Mouse (Mus musculus): Measurements from ENCODE around the gene Uroc1.

DNA sequence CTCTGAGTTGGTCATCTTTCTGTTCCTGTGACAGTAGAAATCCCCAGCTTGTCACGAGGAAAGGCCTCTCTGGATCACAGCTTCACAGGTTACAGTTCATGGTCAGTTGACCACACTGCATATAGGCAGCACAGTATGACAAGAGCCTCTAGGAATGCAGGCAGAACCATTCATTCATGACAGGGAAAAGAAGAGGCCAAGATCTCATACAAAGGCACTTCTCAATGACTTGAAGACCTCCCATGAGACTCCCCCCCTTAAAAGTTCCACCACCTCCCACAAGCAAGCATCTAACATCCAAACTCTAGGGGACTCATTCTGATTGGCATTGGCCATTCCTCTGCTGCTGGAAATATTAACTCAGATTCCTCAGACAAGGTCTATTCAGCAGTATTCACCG lies 26.4 kb downstream of the Uroc1 start:
- TF ChIP-seq CTCF (IDR thresholded peaks at IDR 0.05; ENCODE audit: control insufficient read depth, insufficient read depth, insufficient read length) (no peak), MYOD1 (IDR thresholded peaks at IDR 0.05; ENCODE audit: control insufficient read depth, insufficient read length, low read depth) (no peak), MAX (IDR thresholded peaks at IDR 0.05) (no peak), MYOG (IDR thresholded peaks at IDR 0.05; ENCODE audit: control insufficient read depth, extremely low read depth, insufficient read length) (no peak)
